Mouse (Mus musculus): Measurements from ENCODE around the gene Crisp3. TPM values are rescaled to one million over a fixed set of nuclear protein-coding genes. Genes with fewer than 3 reads are reported as not detected.
"Not testable (repeated sequence)": the region's sequence is repeated elsewhere in the genome, so short reads cannot be mapped to it uniquely, and the experiment has no call there.

Crisp3 gene
- polyA plus RNA-seq (2014; fragmentation: Nextera tagmentation; extraction: Ambion mirVana): not detected in 2 replicates

DNA sequence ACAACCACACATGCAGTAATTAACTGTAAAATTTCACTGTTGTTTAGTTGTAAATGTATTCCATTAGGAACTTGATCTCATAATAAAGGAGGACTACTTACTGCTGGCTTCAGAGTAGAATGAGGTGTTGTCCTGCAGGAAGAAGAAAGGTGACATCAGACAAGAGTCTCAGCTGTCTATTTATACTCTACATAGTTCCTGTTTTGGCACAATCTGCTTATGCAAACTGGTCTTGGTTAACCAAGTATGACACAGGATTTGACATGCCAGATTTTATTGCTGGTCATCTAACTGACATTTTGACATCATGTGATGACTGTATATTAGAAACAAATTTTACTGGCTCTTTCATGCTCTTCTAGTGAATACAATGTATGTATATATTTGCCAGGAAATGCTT is at the start of gene Crisp3:
Crisp3 (minus strand) TSS at position 154 of the 400 bp plus-strand sequence.
- Histone ChIP-seq H3K4me2 (ENCODE audit: low read length) (no peak within 1 kb of the TSS), H3K36me3 (ENCODE audit: control insufficient read depth, insufficient read depth, low read length) (no peaks in the 10 kb centered on the region), H3K9me3 (replicated peaks; ENCODE audit: control insufficient read depth, low read length) (no peaks in the 10 kb centered on the region), H3K27ac (ENCODE audit: low read depth, low read length) (no peak within 1 kb of the TSS), H3K9ac (ENCODE audit: low read length) (no peak within 1 kb of the TSS), H3K4me3 (ENCODE audit: low read depth, low read length) (no peak within 1 kb of the TSS), H3K4me1 (ENCODE audit: control insufficient read depth, insufficient read depth, low read length) (no peaks in the 10 kb centered on the region), H3K27me3 (replicated peaks; ENCODE audit: control insufficient read depth, insufficient read depth, low read length) (no peaks in the 10 kb centered on the region)
- ATAC-seq (no peak), DNase-seq (ENCODE audit: low spot score) (no peak)

DNA sequence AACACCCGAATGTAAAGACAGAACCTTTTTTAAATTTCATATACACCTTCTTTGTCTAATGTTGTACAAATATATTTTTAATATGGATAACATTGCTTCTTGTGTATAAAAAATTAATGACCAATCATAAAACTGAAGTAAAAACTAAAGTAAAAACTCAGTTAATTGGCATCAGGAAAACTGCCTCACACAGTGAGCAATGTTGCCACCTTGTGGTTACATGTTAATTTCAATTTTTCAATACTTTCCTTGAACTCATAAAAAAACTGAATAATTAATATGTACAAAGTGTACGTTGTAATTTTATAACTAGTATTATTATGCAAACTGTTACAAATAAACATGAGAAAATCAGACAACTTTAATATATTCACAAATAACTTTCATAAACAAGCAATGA is 43.3 kb upstream of the Crisp3 start:
- H3K4me2 ChIP-seq (ENCODE audit: low read length): no peak overlapping the region
- DNase-seq (ENCODE audit: low spot score) (peak; percentile 21), ATAC-seq (no peak)
- no peaks in the 10 kb centered on the region for H3K27me3 ChIP-seq (replicated peaks; ENCODE audit: control insufficient read depth, insufficient read depth, low read length)
- no peaks in the 10 kb centered on the region for H3K9me3 ChIP-seq (replicated peaks; ENCODE audit: control insufficient read depth, low read length)
- no peak overlapping the region for H3K4me3 ChIP-seq (ENCODE audit: low read depth, low read length)
- H3K27ac ChIP-seq (ENCODE audit: low read depth, low read length): no peak overlapping the region
- no peak overlapping the region for H3K9ac ChIP-seq (ENCODE audit: low read length)
- WGBS: 74% methylated on average over 2 of the region's 2 CpGs
- no peaks in the 10 kb centered on the region for H3K36me3 ChIP-seq (ENCODE audit: control insufficient read depth, insufficient read depth, low read length)
- no peaks in the 10 kb centered on the region for H3K4me1 ChIP-seq (ENCODE audit: control insufficient read depth, insufficient read depth, low read length)

DNA sequence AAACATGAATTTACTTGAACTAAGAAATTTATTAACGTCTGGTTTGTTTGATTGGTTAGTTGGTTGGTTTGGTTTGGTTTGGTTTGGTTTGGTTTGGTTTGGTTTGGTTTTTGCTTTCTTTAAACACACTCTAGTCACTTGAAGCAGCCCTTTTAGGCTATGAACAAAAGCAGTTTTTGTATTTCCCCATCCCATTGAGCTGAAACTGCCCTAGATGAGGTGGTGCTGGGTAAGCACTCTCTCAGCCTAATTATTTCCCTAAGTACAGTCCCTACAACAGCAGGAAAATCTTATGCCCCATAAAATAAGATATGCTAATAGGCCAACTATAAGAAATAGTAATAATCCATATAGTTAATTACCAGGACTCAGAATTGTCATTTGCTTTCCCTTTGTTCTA is 33.4 kb upstream of the Crisp3 start:
- ATAC-seq: peak; percentile 62; the same call in 1 of the 2 replicates

DNA sequence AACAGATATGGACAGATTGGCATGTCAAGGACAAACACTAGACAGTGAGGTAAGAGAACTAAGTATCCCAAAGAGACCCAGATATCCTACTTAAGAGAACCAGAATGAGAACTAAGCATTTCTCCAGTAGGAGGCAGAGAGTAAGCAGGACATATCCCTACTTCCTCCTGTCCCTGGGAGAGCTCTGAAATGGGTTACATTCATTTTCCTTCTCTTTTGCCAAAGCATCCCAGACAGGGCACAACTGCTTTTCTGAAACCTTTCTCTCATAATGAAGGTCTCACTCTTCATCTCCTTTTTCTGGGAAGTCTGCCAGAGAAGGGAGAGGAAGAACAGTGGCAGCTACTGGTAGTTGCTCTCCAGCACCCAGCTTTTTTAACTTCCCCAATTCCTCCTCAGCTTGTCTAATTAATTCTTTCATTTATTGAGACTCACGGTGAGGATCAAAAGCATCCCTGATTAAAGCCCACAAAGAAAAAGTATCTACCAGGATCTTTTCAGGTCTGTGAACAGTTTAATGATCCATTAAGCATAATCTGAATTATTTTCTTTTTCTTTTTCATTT is 32.9 kb upstream of the Crisp3 start:
- DNase-seq (ENCODE audit: low spot score) (peak; percentile 69), ATAC-seq (peak; percentile 61; the same call in 1 of the 2 replicates)
- H3K4me1 ChIP-seq (ENCODE audit: control insufficient read depth, insufficient read depth, low read length): no peaks in the 10 kb centered on the region
- H3K27ac ChIP-seq (ENCODE audit: low read depth, low read length): no peak overlapping the region
- WGBS: 5% methylated on average over 1 of the region's 1 CpGs
- H3K9me3 ChIP-seq (replicated peaks; ENCODE audit: control insufficient read depth, low read length): no peaks in the 10 kb centered on the region
- H3K36me3 ChIP-seq (ENCODE audit: control insufficient read depth, insufficient read depth, low read length): no peaks in the 10 kb centered on the region
- no peaks in the 10 kb centered on the region for H3K27me3 ChIP-seq (replicated peaks; ENCODE audit: control insufficient read depth, insufficient read depth, low read length)
- H3K4me2 ChIP-seq (ENCODE audit: low read length): no peak overlapping the region
- no peak overlapping the region for H3K4me3 ChIP-seq (ENCODE audit: low read depth, low read length)
- H3K9ac ChIP-seq (ENCODE audit: low read length): no peak overlapping the region

More for the DNA sequence above, 33.4 kb upstream of the Crisp3 start:
- Histone ChIP-seq H3K4me2 (ENCODE audit: low read length) (no peak overlapping the region), H3K9ac (ENCODE audit: low read length) (no peak overlapping the region), H3K36me3 (ENCODE audit: control insufficient read depth, insufficient read depth, low read length) (no peaks in the 10 kb centered on the region), H3K4me3 (ENCODE audit: low read depth, low read length) (no peak overlapping the region), H3K4me1 (ENCODE audit: control insufficient read depth, insufficient read depth, low read length) (no peaks in the 10 kb centered on the region), H3K9me3 (replicated peaks; ENCODE audit: control insufficient read depth, low read length) (no peaks in the 10 kb centered on the region), H3K27me3 (replicated peaks; ENCODE audit: control insufficient read depth, insufficient read depth, low read length) (no peaks in the 10 kb centered on the region), H3K27ac (ENCODE audit: low read depth, low read length) (no peak overlapping the region)
- 23% methylated on average over 1 of the region's 1 CpGs for WGBS
- peak; percentile 0 for DNase-seq (ENCODE audit: low spot score)

DNA sequence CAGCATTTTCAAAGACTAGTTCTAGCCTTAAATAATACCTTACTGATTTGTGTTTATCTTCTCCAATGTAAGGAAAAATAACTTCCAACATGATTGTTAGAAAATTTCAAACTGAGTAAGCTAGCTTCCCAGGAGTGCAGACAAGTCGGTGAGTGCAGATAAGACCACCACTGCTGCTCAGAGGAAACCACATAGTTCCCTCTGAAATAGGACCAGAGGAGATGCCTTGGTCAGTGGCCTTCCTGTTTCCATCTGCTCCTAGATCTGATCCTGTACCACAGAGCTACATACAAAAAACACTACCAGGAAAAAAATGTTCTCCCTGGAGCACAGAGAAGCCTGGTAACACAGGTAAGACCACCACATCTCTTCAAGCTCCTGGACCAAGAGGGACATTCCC is 10.4 kb upstream of the Crisp3 start:
- Histone ChIP-seq H3K36me3 (ENCODE audit: control insufficient read depth, insufficient read depth, low read length) (no peaks in the 10 kb centered on the region), H3K4me3 (ENCODE audit: low read depth, low read length) (no peak overlapping the region), H3K4me1 (ENCODE audit: control insufficient read depth, insufficient read depth, low read length) (no peaks in the 10 kb centered on the region), H3K4me2 (ENCODE audit: low read length) (no peak overlapping the region), H3K9ac (ENCODE audit: low read length) (no peak overlapping the region), H3K27ac (ENCODE audit: low read depth, low read length) (no peak overlapping the region), H3K27me3 (replicated peaks; ENCODE audit: control insufficient read depth, insufficient read depth, low read length) (no peaks in the 10 kb centered on the region), H3K9me3 (replicated peaks; ENCODE audit: control insufficient read depth, low read length) (no peaks in the 10 kb centered on the region)
- DNase-seq (ENCODE audit: low spot score): no peak
- ATAC-seq: no peak
- 80% methylated on average over 1 of the region's 1 CpGs for WGBS

DNA sequence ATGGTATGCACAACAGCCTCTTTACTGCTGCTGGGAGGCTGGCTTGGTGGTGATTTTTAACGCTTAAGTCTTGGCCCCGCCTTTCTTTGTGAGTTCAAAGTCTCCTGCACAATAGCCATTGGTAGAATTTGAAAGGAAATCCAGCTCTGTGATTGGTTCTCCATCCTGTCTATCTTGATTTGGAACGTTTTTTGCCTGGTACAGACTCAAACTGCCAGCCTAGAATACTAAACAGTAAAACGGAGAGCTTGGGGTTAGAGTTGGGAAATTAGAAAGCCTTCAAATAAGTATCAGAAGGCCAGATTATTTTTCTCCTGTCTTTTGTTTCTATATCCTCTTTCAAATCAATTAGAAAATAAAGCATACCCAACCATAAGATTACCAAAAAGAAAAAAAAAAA is 33.5 kb downstream of the Crisp3 start, which contains the start of gene Pgk2:
Pgk2 (minus strand) TSS at position 101 of the 400 bp plus-strand sequence.
- H3K9me3 ChIP-seq (replicated peaks; ENCODE audit: control insufficient read depth, low read length): no peaks in the 10 kb centered on the region
- WGBS: 70% methylated on average over 4 of the region's 4 CpGs
- no peak for DNase-seq (ENCODE audit: low spot score)
- H3K4me1 ChIP-seq (ENCODE audit: control insufficient read depth, insufficient read depth, low read length): no peaks in the 10 kb centered on the region
- ATAC-seq: no peak
- no peak within 1 kb of the TSS for H3K9ac ChIP-seq (ENCODE audit: low read length)
- H3K4me2 ChIP-seq (ENCODE audit: low read length): no peak within 1 kb of the TSS
- H3K36me3 ChIP-seq (ENCODE audit: control insufficient read depth, insufficient read depth, low read length): no peaks in the 10 kb centered on the region
- no peak within 1 kb of the TSS for H3K4me3 ChIP-seq (ENCODE audit: low read depth, low read length)
- H3K27me3 ChIP-seq (replicated peaks; ENCODE audit: control insufficient read depth, insufficient read depth, low read length): no peaks in the 10 kb centered on the region
- no peak within 1 kb of the TSS for H3K27ac ChIP-seq (ENCODE audit: low read depth, low read length)

DNA sequence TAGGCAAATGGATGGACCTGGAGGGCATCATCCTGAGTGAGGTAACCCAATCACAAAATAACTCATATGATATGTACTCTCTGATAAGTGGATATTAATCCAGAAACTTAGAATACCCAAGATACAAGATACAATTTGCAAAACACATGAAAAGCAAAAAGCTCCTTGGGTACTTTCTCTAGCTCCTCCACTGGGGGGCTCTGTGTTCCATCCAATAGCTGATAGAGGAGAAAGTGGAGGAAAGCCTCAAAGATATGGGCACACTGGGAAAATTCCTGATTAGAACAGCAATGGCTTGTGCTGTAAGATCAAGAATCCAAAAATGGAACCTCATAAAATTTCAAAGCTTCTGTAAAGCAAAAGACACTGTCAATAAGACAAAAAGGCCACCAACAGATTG is 40.3 kb downstream of the Crisp3 start:
- H3K27ac ChIP-seq (ENCODE audit: low read depth, low read length); DNase-seq (ENCODE audit: low spot score); H3K27me3 ChIP-seq (replicated peaks; ENCODE audit: control insufficient read depth, insufficient read depth, low read length); H3K4me3 ChIP-seq (ENCODE audit: low read depth, low read length); ATAC-seq; H3K36me3 ChIP-seq (ENCODE audit: control insufficient read depth, insufficient read depth, low read length); H3K9ac ChIP-seq (ENCODE audit: low read length); H3K9me3 ChIP-seq (replicated peaks; ENCODE audit: control insufficient read depth, low read length); H3K4me2 ChIP-seq (ENCODE audit: low read length); H3K4me1 ChIP-seq (ENCODE audit: control insufficient read depth, insufficient read depth, low read length): not testable (repeated sequence)

DNA sequence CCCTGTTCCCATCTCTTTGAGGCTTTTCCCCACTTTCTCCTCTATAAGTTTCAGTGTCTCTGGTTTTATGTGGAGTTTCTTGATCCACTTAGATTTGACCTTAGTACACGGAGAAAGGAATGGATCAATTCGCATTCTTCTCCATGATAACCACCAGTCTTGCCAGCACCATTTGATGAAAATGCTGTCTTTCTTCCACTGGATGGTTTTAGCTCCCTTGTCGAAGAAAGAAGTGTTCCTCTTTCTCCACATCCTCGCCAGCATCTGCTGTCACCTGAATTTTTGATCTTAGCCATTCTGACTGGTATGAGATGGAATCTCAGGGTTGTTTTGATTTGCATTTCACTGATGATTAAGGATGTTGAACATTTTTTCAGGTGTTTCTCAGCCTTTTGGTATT is 51.9 kb downstream of the Crisp3 start:
- not testable (repeated sequence) for H3K4me3 ChIP-seq (ENCODE audit: low read depth, low read length); H3K9me3 ChIP-seq (replicated peaks; ENCODE audit: control insufficient read depth, low read length); H3K9ac ChIP-seq (ENCODE audit: low read length); H3K4me2 ChIP-seq (ENCODE audit: low read length); H3K4me1 ChIP-seq (ENCODE audit: control insufficient read depth, insufficient read depth, low read length); H3K36me3 ChIP-seq (ENCODE audit: control insufficient read depth, insufficient read depth, low read length); ATAC-seq; H3K27ac ChIP-seq (ENCODE audit: low read depth, low read length); H3K27me3 ChIP-seq (replicated peaks; ENCODE audit: control insufficient read depth, insufficient read depth, low read length); DNase-seq (ENCODE audit: low spot score)
- WGBS: 87% methylated on average over 4 of the region's 4 CpGs
